Mouse (Mus musculus) E14TG2a.4 (cell line): ENCODE measurements around the gene Rap1gap2.

Experiments
- CTCF ChIP-seq: conservative IDR thresholded peaks from 2 replicates; pipeline ENCODE4 v1.5.1; 2014; ENCODE audit warnings: low read length
- NANOG ChIP-seq: IDR thresholded peaks from 2 replicates; pipeline ENCODE4 v1.6.1; 2014; ENCODE audit warnings: borderline replicate concordance, low read length, mixed read lengths

GRCm38 (mm10) chr11:74623693-74624092 is 13.0 kb upstream of the Rap1gap2 start:
- no peak for TF ChIP-seq CTCF
- TF ChIP-seq NANOG: no peak
